Mouse (Mus musculus): Measurements from ENCODE around the gene Dph6. TPM values are rescaled to one million over a fixed set of nuclear protein-coding genes. Genes with fewer than 3 reads are reported as not detected.

Gene Dph6
- total RNA-seq, 2 experiments from 2014 or later = 14.1 to 15.4 TPM

GRCm38 (mm10) chr2:114543000-114543622 lies 111.7 kb downstream of the Dph6 start:
- intact Hi-C loops (cut with DNase I) = no loop called here
- no peak for DNase-seq (ENCODE audit: low spot score in 2 of 2)

- intact Hi-C loops (cut with DNase I) = no loop called here
These were observed 112.4 kb downstream of the Dph6 start for GRCm38 (mm10) chr2:114542325-114542724.

GRCm38 (mm10) chr2:114540416-114540815 lies 114.3 kb downstream of the Dph6 start:
- DNase-seq (ENCODE audit: low spot score in 2 of 2) = no peak
- intact Hi-C loops (cut with DNase I) = no loop called here

More at GRCm38 (mm10) chr2:114542325-114542724, 112.4 kb downstream of the Dph6 start:
- DNase-seq (ENCODE audit: low spot score in 2 of 2) = no peak

- no peak for DNase-seq (ENCODE audit: low spot score in 2 of 2)
These were observed 118.7 kb downstream of the Dph6 start for GRCm38 (mm10) chr2:114536032-114536431.

DNA sequence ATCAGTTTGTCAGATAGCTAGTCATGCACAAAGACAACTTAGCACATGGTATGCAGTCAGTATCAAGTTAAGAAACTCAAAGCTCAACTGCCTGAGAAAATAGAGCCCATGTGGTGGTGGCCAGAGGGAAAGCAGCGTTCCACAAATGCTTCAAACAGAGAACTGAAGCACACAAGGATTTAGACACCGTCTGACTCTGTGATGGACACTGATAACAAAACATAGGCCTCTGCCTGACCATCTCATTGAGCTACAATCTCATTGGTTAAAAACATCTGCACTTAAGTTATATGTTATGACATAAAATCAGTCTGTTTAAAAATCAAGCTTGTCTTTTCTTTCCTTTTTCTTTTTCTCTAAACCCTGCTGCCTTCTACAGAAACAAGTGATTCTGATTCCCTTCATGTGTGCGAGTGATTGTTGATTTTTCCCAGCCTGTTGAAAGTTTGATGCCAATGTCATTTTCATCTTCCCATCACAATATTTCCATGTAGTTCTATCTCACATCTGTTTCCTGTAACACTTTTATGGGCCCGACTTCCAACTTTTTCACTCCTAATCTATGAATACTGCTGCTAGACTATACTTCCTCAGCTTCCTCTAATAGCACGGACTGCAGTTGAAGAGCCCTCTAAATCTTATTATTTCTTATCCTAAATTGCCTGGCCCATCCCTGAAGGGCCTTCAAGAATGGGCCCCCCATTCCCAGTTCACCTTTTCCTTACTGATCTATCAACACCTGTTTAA lies 123.6 kb downstream of the Dph6 start:
- no peak for DNase-seq (ENCODE audit: low spot score in 2 of 2)
- intact Hi-C loops (cut with DNase I) = no loop called here

More at GRCm38 (mm10) chr2:114536032-114536431, 118.7 kb downstream of the Dph6 start:
- intact Hi-C loops (cut with DNase I) = no loop called here

GRCm38 (mm10) chr2:114520414-114520813 lies 134.3 kb downstream of the Dph6 start:
- no peak for DNase-seq (ENCODE audit: low spot score in 2 of 2)
- intact Hi-C loops (cut with DNase I) = no loop called here

DNA sequence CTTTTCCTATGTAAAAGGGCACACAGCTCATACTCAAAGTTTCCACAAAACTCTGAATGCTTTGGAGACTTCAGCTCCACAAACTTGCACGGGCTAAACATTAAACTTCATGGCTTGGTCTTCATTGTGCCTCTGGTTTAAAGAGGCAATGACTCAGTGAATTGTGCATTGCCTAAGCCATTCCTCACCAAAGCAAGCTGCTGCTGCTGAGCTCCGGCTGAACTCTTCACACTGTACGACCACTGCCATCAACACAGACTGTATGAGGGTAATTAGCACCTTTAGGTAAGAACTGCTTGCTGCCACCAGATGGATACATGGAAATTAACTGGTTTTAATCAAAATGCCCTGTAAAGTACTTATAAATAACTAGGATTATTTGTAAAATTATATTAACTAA lies 134.9 kb downstream of the Dph6 start:
- no peak for DNase-seq (ENCODE audit: low spot score in 2 of 2)

DNA sequence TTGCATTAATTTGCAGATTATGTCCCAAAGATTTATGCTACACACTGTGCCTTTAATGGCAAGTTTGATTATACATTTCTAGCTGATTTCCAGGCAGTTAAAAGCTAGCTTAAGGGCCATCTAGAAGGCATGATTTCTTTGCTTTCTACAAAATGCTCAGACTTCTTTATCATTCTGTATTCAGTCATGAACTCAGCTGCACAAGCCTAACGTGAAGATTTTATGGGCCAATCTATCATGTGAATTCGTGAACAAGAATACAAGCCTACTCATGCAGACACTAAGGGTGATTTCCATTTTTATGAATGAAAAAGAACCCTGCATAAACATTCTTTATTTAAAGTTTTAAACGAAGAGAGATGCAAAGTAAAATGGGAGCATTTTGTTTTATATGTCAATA lies 162.4 kb downstream of the Dph6 start:
- DNase-seq (ENCODE audit: low spot score in 2 of 2) = no peak
- intact Hi-C loops (cut with DNase I) = no loop called here

More for the DNA sequence above, 134.9 kb downstream of the Dph6 start:
- intact Hi-C loops (cut with DNase I) = no loop called here

- intact Hi-C loops (cut with DNase I) = no loop called here
- DNase-seq (ENCODE audit: low spot score in 2 of 2) = no peak
These were observed 162.9 kb downstream of the Dph6 start for GRCm38 (mm10) chr2:114491907-114492306.

DNA sequence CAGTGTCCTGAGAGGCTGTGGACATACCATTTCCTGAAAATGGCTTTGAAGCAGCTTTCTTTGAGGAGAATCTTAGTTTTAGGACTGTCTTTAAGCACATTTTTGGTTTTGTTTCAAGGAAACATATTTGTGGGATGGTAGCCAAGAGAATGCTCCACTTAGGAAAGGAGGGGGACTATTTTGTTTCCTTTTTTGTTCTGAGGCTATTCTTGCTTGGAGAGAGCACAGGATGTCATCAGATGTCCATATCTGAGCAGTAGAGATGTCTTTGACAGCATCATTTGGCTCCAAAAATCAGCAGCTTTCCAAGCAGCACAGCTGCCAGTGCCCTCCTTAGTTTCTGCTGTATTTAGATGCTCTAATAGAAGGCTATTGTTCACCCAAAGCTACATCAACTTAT lies 167.8 kb downstream of the Dph6 start:
- DNase-seq (ENCODE audit: low spot score in 2 of 2) = no peak
- intact Hi-C loops (cut with DNase I) = no loop called here

Data from left cerebral cortex, postnatal 36 days (tissue).